Mouse (Mus musculus): ENCODE data around the gene Syna. TPM values are rescaled to one million over a fixed set of nuclear protein-coding genes. Genes with fewer than 3 reads are reported as not detected.

Gene Syna
- polyA plus RNA-seq, 1 experiment from 2014 or later: not detected

GRCm38 (mm10) chr5:134545242-134545629, 14.7 kb downstream of the Syna start:
- WGBS (ENCODE audit: insufficient replicate concordance): 43% methylated on average over 3 of the region's 3 CpGs
- H3K4me3 ChIP-seq (ENCODE audit: low read depth, low read length): no peak overlapping the region
- H3K36me3 ChIP-seq (ENCODE audit: control insufficient read depth, insufficient read depth): no peaks in the 10 kb centered on the region
- no peak overlapping the region for H3K9ac ChIP-seq (ENCODE audit: low read depth, low read length)
- no peaks in the 10 kb centered on the region for H3K27me3 ChIP-seq (ENCODE audit: control insufficient read depth, insufficient read depth, low read depth, low read length)
- no peak overlapping the region for H3K27ac ChIP-seq (ENCODE audit: low read length)
- no peak overlapping the region for H3K4me2 ChIP-seq (ENCODE audit: low read depth, low read length)
- no peak for ATAC-seq (ENCODE audit: low read depth)
- peaks cover 3% of the 10 kb centered on the region; the same call in 1 of the 2 replicates for H3K4me1 ChIP-seq (ENCODE audit: control insufficient read depth, low read depth, low read length)
- no peaks in the 10 kb centered on the region for H3K9me3 ChIP-seq (replicated peaks; ENCODE audit: control insufficient read depth, low read length)

GRCm38 (mm10) chr5:134544516-134545241, 15.3 kb downstream of the Syna start:
- peaks cover 6% of the 10 kb centered on the region; the same call in 1 of the 2 replicates for H3K4me1 ChIP-seq (ENCODE audit: control insufficient read depth, low read depth, low read length)
- no peaks in the 10 kb centered on the region for H3K9me3 ChIP-seq (replicated peaks; ENCODE audit: control insufficient read depth, low read length)
- H3K4me3 ChIP-seq (ENCODE audit: low read depth, low read length): no peak overlapping the region
- no peaks in the 10 kb centered on the region for H3K27me3 ChIP-seq (ENCODE audit: control insufficient read depth, insufficient read depth, low read depth, low read length)
- 71% methylated on average over 19 of the region's 19 CpGs for WGBS (ENCODE audit: insufficient replicate concordance)
- no peak overlapping the region for H3K4me2 ChIP-seq (ENCODE audit: low read depth, low read length)
- H3K27ac ChIP-seq (ENCODE audit: low read length): no peak overlapping the region
- no peaks in the 10 kb centered on the region for H3K36me3 ChIP-seq (ENCODE audit: control insufficient read depth, insufficient read depth)
- ATAC-seq (ENCODE audit: low read depth): no peak
- H3K9ac ChIP-seq (ENCODE audit: low read depth, low read length): no peak overlapping the region

- Histone ChIP-seq H3K4me2 (ENCODE audit: low read depth, low read length) (no peak overlapping the region), H3K9ac (ENCODE audit: low read depth, low read length) (no peak overlapping the region), H3K4me3 (ENCODE audit: low read depth, low read length) (no peak overlapping the region), H3K9me3 (replicated peaks; ENCODE audit: control insufficient read depth, low read length) (no peaks in the 10 kb centered on the region), H3K27me3 (ENCODE audit: control insufficient read depth, insufficient read depth, low read depth, low read length) (no peaks in the 10 kb centered on the region), H3K4me1 (ENCODE audit: control insufficient read depth, low read depth, low read length) (peaks cover 6% of the 10 kb centered on the region; the same call in 1 of the 2 replicates), H3K27ac (ENCODE audit: low read length) (no peak overlapping the region), H3K36me3 (ENCODE audit: control insufficient read depth, insufficient read depth) (no peaks in the 10 kb centered on the region)
- WGBS (ENCODE audit: insufficient replicate concordance): 52% methylated on average over 7 of the region's 7 CpGs
- ATAC-seq (ENCODE audit: low read depth): no peak
Measured at GRCm38 (mm10) chr5:134541640-134542039, 18.3 kb downstream of the Syna start.

GRCm38 (mm10) chr5:134540881-134541280, 19.1 kb downstream of the Syna start:
- 71% methylated on average over 6 of the region's 6 CpGs for WGBS (ENCODE audit: insufficient replicate concordance)
- Histone ChIP-seq H3K4me3 (ENCODE audit: low read depth, low read length) (no peak overlapping the region), H3K36me3 (ENCODE audit: control insufficient read depth, insufficient read depth) (no peaks in the 10 kb centered on the region), H3K27ac (ENCODE audit: low read length) (no peak overlapping the region), H3K4me1 (ENCODE audit: control insufficient read depth, low read depth, low read length) (peaks cover 6% of the 10 kb centered on the region; the same call in 1 of the 2 replicates), H3K27me3 (ENCODE audit: control insufficient read depth, insufficient read depth, low read depth, low read length) (no peaks in the 10 kb centered on the region), H3K4me2 (ENCODE audit: low read depth, low read length) (no peak overlapping the region), H3K9ac (ENCODE audit: low read depth, low read length) (no peak overlapping the region), H3K9me3 (replicated peaks; ENCODE audit: control insufficient read depth, low read length) (no peaks in the 10 kb centered on the region)
- no peak for ATAC-seq (ENCODE audit: low read depth)

- Histone ChIP-seq H3K27me3 (ENCODE audit: control insufficient read depth, insufficient read depth, low read depth, low read length) (no peaks in the 10 kb centered on the region), H3K4me2 (ENCODE audit: low read depth, low read length) (no peak overlapping the region), H3K36me3 (ENCODE audit: control insufficient read depth, insufficient read depth) (no peaks in the 10 kb centered on the region), H3K9ac (ENCODE audit: low read depth, low read length) (no peak overlapping the region), H3K4me1 (ENCODE audit: control insufficient read depth, low read depth, low read length) (peaks cover 6% of the 10 kb centered on the region; the same call in 1 of the 2 replicates), H3K9me3 (replicated peaks; ENCODE audit: control insufficient read depth, low read length) (no peaks in the 10 kb centered on the region), H3K27ac (ENCODE audit: low read length) (peak overlapping the region; percentile 18; the same call in 1 of the 2 replicates), H3K4me3 (ENCODE audit: low read depth, low read length) (no peak overlapping the region)
- 8% methylated on average over 3 of the region's 3 CpGs for WGBS (ENCODE audit: insufficient replicate concordance)
- ATAC-seq (ENCODE audit: low read depth): peak; percentile 66
Measured at GRCm38 (mm10) chr5:134539891-134540290, 20.1 kb downstream of the Syna start.

GRCm38 (mm10) chr5:134536036-134536435, 23.9 kb downstream of the Syna start:
- Histone ChIP-seq H3K27me3 (ENCODE audit: control insufficient read depth, insufficient read depth, low read depth, low read length) (no peaks in the 10 kb centered on the region), H3K4me3 (ENCODE audit: low read depth, low read length) (no peak overlapping the region), H3K36me3 (ENCODE audit: control insufficient read depth, insufficient read depth) (no peaks in the 10 kb centered on the region), H3K9ac (ENCODE audit: low read depth, low read length) (no peak overlapping the region), H3K27ac (ENCODE audit: low read length) (no peak overlapping the region), H3K4me2 (ENCODE audit: low read depth, low read length) (no peak overlapping the region), H3K9me3 (replicated peaks; ENCODE audit: control insufficient read depth, low read length) (no peaks in the 10 kb centered on the region), H3K4me1 (ENCODE audit: control insufficient read depth, low read depth, low read length) (peaks cover 3% of the 10 kb centered on the region; the same call in 1 of the 2 replicates)
- ATAC-seq (ENCODE audit: low read depth): no peak
- WGBS (ENCODE audit: insufficient replicate concordance): 76% methylated on average over 6 of the region's 6 CpGs

- H3K4me2 ChIP-seq (ENCODE audit: low read depth, low read length): no peak overlapping the region
- H3K9ac ChIP-seq (ENCODE audit: low read depth, low read length): no peak overlapping the region
- ATAC-seq (ENCODE audit: low read depth): peak; percentile 35
- no peak overlapping the region for H3K27ac ChIP-seq (ENCODE audit: low read length)
- H3K27me3 ChIP-seq (ENCODE audit: control insufficient read depth, insufficient read depth, low read depth, low read length): no peaks in the 10 kb centered on the region
- H3K9me3 ChIP-seq (replicated peaks; ENCODE audit: control insufficient read depth, low read length): no peaks in the 10 kb centered on the region
- 59% methylated on average over 6 of the region's 6 CpGs for WGBS (ENCODE audit: insufficient replicate concordance)
- H3K4me3 ChIP-seq (ENCODE audit: low read depth, low read length): no peak overlapping the region
- H3K36me3 ChIP-seq (ENCODE audit: control insufficient read depth, insufficient read depth): no peaks in the 10 kb centered on the region
- H3K4me1 ChIP-seq (ENCODE audit: control insufficient read depth, low read depth, low read length): peaks cover 2% of the 10 kb centered on the region; the same call in 1 of the 2 replicates
Measured at GRCm38 (mm10) chr5:134532417-134532816, 27.6 kb downstream of the Syna start.

- WGBS (ENCODE audit: insufficient replicate concordance): 76% methylated on average over 9 of the region's 9 CpGs
- H3K4me3 ChIP-seq (ENCODE audit: low read depth, low read length): no peak overlapping the region
- H3K27ac ChIP-seq (ENCODE audit: low read length): no peak overlapping the region
- peaks cover 2% of the 10 kb centered on the region; the same call in 1 of the 2 replicates for H3K4me1 ChIP-seq (ENCODE audit: control insufficient read depth, low read depth, low read length)
- no peaks in the 10 kb centered on the region for H3K27me3 ChIP-seq (ENCODE audit: control insufficient read depth, insufficient read depth, low read depth, low read length)
- H3K36me3 ChIP-seq (ENCODE audit: control insufficient read depth, insufficient read depth): no peaks in the 10 kb centered on the region
- H3K9me3 ChIP-seq (replicated peaks; ENCODE audit: control insufficient read depth, low read length): no peaks in the 10 kb centered on the region
- no peak overlapping the region for H3K4me2 ChIP-seq (ENCODE audit: low read depth, low read length)
- ATAC-seq (ENCODE audit: low read depth): no peak
- no peak overlapping the region for H3K9ac ChIP-seq (ENCODE audit: low read depth, low read length)
Measured at GRCm38 (mm10) chr5:134531585-134531984, 28.4 kb downstream of the Syna start.

GRCm38 (mm10) chr5:134530830-134531229, 29.1 kb downstream of the Syna start:
- 62% methylated on average over 7 of the region's 7 CpGs for WGBS (ENCODE audit: insufficient replicate concordance)
- Histone ChIP-seq H3K9me3 (replicated peaks; ENCODE audit: control insufficient read depth, low read length) (no peaks in the 10 kb centered on the region), H3K27me3 (ENCODE audit: control insufficient read depth, insufficient read depth, low read depth, low read length) (no peaks in the 10 kb centered on the region), H3K9ac (ENCODE audit: low read depth, low read length) (no peak overlapping the region), H3K4me3 (ENCODE audit: low read depth, low read length) (no peak overlapping the region), H3K36me3 (ENCODE audit: control insufficient read depth, insufficient read depth) (no peaks in the 10 kb centered on the region), H3K4me1 (ENCODE audit: control insufficient read depth, low read depth, low read length) (peaks cover 2% of the 10 kb centered on the region; the same call in 1 of the 2 replicates), H3K4me2 (ENCODE audit: low read depth, low read length) (no peak overlapping the region), H3K27ac (ENCODE audit: low read length) (no peak overlapping the region)
- ATAC-seq (ENCODE audit: low read depth): no peak

All from liver, embryonic 16.5 days (tissue).